In the genomic region with DNA sequence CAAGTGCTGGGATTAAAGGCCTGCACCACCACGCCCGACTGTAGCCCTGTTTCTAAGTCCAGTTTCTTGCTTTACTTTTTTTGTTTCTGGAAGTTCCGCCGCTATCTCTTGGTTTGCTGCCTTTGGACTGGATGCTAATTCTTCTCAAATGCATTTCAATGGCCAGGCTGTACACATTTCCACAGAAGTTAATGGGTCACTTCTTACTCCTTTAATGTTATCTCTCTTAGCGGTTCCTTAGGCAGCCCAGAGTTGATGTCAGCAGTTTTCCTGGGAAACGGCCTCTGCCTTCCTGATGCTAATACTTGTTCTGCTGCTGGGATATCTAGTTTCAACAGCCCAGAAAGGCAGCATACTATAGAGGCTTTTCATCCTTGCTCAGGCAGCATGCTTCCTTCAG, we compare ENCODE assay signal across 28 mouse cellular contexts. TPM values are rescaled to one million over a fixed set of nuclear protein-coding genes. Genes with fewer than 3 reads are reported as not detected.
"Had no signal": no experiment of that assay in that cellular context is flagged by ENCODE, and none has a peak within 500 bp of the region (broad histone marks: within the 10 kb centered on the region; RNA-seq: fewer than 3 reads in every experiment).

No protein-coding gene starts in this region.

- DNase-seq: liver, postnatal 0 days; lung, adult 2 months; lung, postnatal 14 days; lung, postnatal 36 days; retina, postnatal 1 day; right cerebral cortex, adult 18-20 months; right cerebral cortex, postnatal 25 days; right cerebral cortex, postnatal 4 days; spleen, adult 18-20 months; thymus, adult 18-20 months; thymus, postnatal 14 days; thymus, postnatal 36 days had no signal

- H3K27ac ChIP-seq: lung, embryonic 15.5 days; macrophage; midbrain, embryonic 13.5 days; midbrain, embryonic 15.5 days; neural tube, embryonic 12.5 days had no signal

- H3K9me3 ChIP-seq: lung, embryonic 15.5 days; megakaryocyte, embryonic 14.5 days; midbrain, embryonic 13.5 days; midbrain, embryonic 15.5 days; neural tube, embryonic 12.5 days had no signal

- H3K27me3 ChIP-seq: lung, embryonic 15.5 days; megakaryocyte, embryonic 14.5 days; midbrain, embryonic 13.5 days; midbrain, embryonic 15.5 days; neural tube, embryonic 12.5 days had no signal

- H3K4me1 ChIP-seq: lung, embryonic 15.5 days; midbrain, embryonic 13.5 days; midbrain, embryonic 15.5 days; neural tube, embryonic 12.5 days had no signal

- H3K4me3 ChIP-seq: lung, embryonic 15.5 days; megakaryocyte, embryonic 14.5 days; midbrain, embryonic 13.5 days; midbrain, embryonic 15.5 days; neural tube, embryonic 12.5 days had no signal

- H3K9ac ChIP-seq: liver, postnatal 0 days; lung, embryonic 15.5 days; midbrain, embryonic 13.5 days; midbrain, embryonic 15.5 days; neural tube, embryonic 12.5 days had no signal

RNA-seq across cellular contexts. Expression of a gene that starts 20.5 kb away (rescaled TPM):
- total RNA-seq: megakaryocyte progenitor cell, adult 5-6 weeks; midbrain, postnatal 0 days; monocyte, adult 5-6 weeks; neutrophil, adult 5-6 weeks had no signal
- polyA plus RNA-seq: liver, postnatal 0 days; lung, adult 2 months; lung, embryonic 15.5 days; lung, postnatal 0 days; macrophage; midbrain, embryonic 11.5 days; midbrain, embryonic 13.5 days; midbrain, embryonic 15.5 days; midbrain, postnatal 0 days; neural tube, embryonic 12.5 days; neural tube, embryonic 14.5 days; small intestine, adult 2 months; stomach, embryonic 14.5 days; thymus, postnatal 0 days had no signal

RNA-seq across cellular contexts. Expression of a gene that starts 39.4 kb away (rescaled TPM):
- total RNA-seq: megakaryocyte progenitor cell, adult 5-6 weeks; midbrain, postnatal 0 days; monocyte, adult 5-6 weeks; neutrophil, adult 5-6 weeks had no signal
- polyA plus RNA-seq: liver, postnatal 0 days; lung, postnatal 0 days; macrophage; midbrain, embryonic 11.5 days; small intestine, adult 2 months had no signal
